Mouse (Mus musculus) brain, embryonic 18.5 days (tissue): Measurements from ENCODE around the gene Gm3233.
"Not testable (repeated sequence)": the region's sequence is repeated elsewhere in the genome, so short reads cannot be mapped to it uniquely, and the experiment has no call there.

Source experiments
- DNase-seq: peaks from one replicate; pipeline ENCODE4 v3.0.0-alpha.2; 2012; ENCODE audit warnings: low read depth, low spot score

Gene Gm3233

GRCm38 (mm10) chr10:77728280-77728679 is 31.2 kb downstream of the Gm3233 start:
- no peak for DNase-seq

- no peak for DNase-seq
Measured at GRCm38 (mm10) chr10:77726186-77726585, 33.3 kb downstream of the Gm3233 start, which contains the start of gene Gm10100. TSS of gene Gm10100 (plus strand) at chr10:77726486.

- no peak for DNase-seq
Measured at GRCm38 (mm10) chr10:77724855-77725254, 34.6 kb downstream of the Gm3233 start.

- DNase-seq: not testable (repeated sequence)
Measured at GRCm38 (mm10) chr10:77720299-77720698, 39.2 kb downstream of the Gm3233 start, which contains the start of gene Krtap12-1. TSS of gene Krtap12-1 (plus strand) at chr10:77720599.

- DNase-seq: no peak
Measured at GRCm38 (mm10) chr10:77715507-77715906, 44.0 kb downstream of the Gm3233 start, which contains the start of gene Gm10142. TSS of gene Gm10142 (plus strand) at chr10:77715807.

- DNase-seq: no peak
Measured at GRCm38 (mm10) chr10:77713734-77714133, 45.7 kb downstream of the Gm3233 start.

- DNase-seq: not testable (repeated sequence)
Measured at GRCm38 (mm10) chr10:77711157-77711556, 48.3 kb downstream of the Gm3233 start, which contains the start of gene Gm10024. TSS of gene Gm10024 (plus strand) at chr10:77711457.

- no peak for DNase-seq
Measured at GRCm38 (mm10) chr10:77709831-77710230, 49.7 kb downstream of the Gm3233 start.
